Mouse (Mus musculus): ENCODE measurements around the gene Olfr877. TPM values are rescaled to one million over a fixed set of nuclear protein-coding genes. Genes with fewer than 3 reads are reported as not detected.

Gene Olfr877
- polyA plus RNA-seq (2017; shearing (Covaris generic)), result not detected

- no peak for ATAC-seq
Measured at GRCm38 (mm10) chr9:37853969-37854368, at the start of gene Olfr877. TSS of gene Olfr877 (plus strand) at chr9:37854269.

- no peak for ATAC-seq
Measured at GRCm38 (mm10) chr9:37807235-37807634, 46.8 kb upstream of the Olfr877 start.

- no peak for ATAC-seq
Measured at GRCm38 (mm10) chr9:37808456-37808855, 45.6 kb upstream of the Olfr877 start.

- ATAC-seq, result no peak
Measured at GRCm38 (mm10) chr9:37808976-37809375, 45.1 kb upstream of the Olfr877 start.

- ATAC-seq, result no peak
Measured at GRCm38 (mm10) chr9:37814696-37815095, 39.4 kb upstream of the Olfr877 start.

GRCm38 (mm10) chr9:37829881-37830280 lies 24.2 kb upstream of the Olfr877 start:
- no peak for ATAC-seq

GRCm38 (mm10) chr9:37833341-37833740 lies 20.7 kb upstream of the Olfr877 start:
- no peak for ATAC-seq

- no peak for ATAC-seq
Measured at GRCm38 (mm10) chr9:37849267-37849666, 4.8 kb upstream of the Olfr877 start.

GRCm38 (mm10) chr9:37863325-37863724 lies 9.3 kb downstream of the Olfr877 start:
- ATAC-seq, result no peak

GRCm38 (mm10) chr9:37870246-37870645 lies 16.2 kb downstream of the Olfr877 start:
- no peak for ATAC-seq

- no peak for ATAC-seq
Measured at GRCm38 (mm10) chr9:37871097-37871496, 17.0 kb downstream of the Olfr877 start.

GRCm38 (mm10) chr9:37871536-37871935 lies 17.5 kb downstream of the Olfr877 start:
- no peak for ATAC-seq

- no peak for ATAC-seq
Measured at GRCm38 (mm10) chr9:37890960-37891359, 36.9 kb downstream of the Olfr877 start.

- no peak for ATAC-seq
Measured at GRCm38 (mm10) chr9:37896661-37897060, 42.6 kb downstream of the Olfr877 start, which contains the start of gene Olfr145. TSS of gene Olfr145 (plus strand) at chr9:37896724.

- ATAC-seq, result no peak
Measured at GRCm38 (mm10) chr9:37905555-37905954, 51.5 kb downstream of the Olfr877 start.

Other genes with a start within 250 kb of the Olfr877 start
- gene Spa17, start 240.5 kb upstream of the Olfr877 start, polyA plus RNA-seq (2017; shearing (Covaris generic)), result under 1 TPM in 1 of 2 experiments, not detected in 1; 0.97 TPM
- 100 to 1,000 TPM; 201 to 217 TPM for gene Tbrg1, start 197.0 kb upstream of the Olfr877 start, polyA plus RNA-seq (2017; shearing (Covaris generic))
- gene Panx3, start 185.0 kb upstream of the Olfr877 start, polyA plus RNA-seq (2017; shearing (Covaris generic)), result not detected
- under 1 TPM in 1 of 2 experiments, not detected in 1; 0.13 TPM for gene Olfr160, start 138.0 kb upstream of the Olfr877 start, polyA plus RNA-seq (2017; shearing (Covaris generic))
- not detected for gene Olfr874, start 109.2 kb upstream of the Olfr877 start, polyA plus RNA-seq (2017; shearing (Covaris generic))
- gene Olfr875, start 82.4 kb upstream of the Olfr877 start, polyA plus RNA-seq (2017; shearing (Covaris generic)), result not detected
- not detected for gene Olfr876, start 51.2 kb upstream of the Olfr877 start, polyA plus RNA-seq (2017; shearing (Covaris generic))
- gene Olfr145, start 42.5 kb downstream of the Olfr877 start, polyA plus RNA-seq (2017; shearing (Covaris generic)), result not detected
- gene Olfr878, start 63.6 kb downstream of the Olfr877 start, polyA plus RNA-seq (2017; shearing (Covaris generic)), result under 1 TPM in 1 of 2 experiments, not detected in 1; 0.17 TPM
- gene Olfr881, start 137.6 kb downstream of the Olfr877 start, polyA plus RNA-seq (2017; shearing (Covaris generic)), result not detected
- gene Olfr883, start 171.5 kb downstream of the Olfr877 start, polyA plus RNA-seq (2017; shearing (Covaris generic)), result not detected
- gene Olfr884, start 192.3 kb downstream of the Olfr877 start, polyA plus RNA-seq (2017; shearing (Covaris generic)), result not detected
- not detected for gene Olfr885, start 207.1 kb downstream of the Olfr877 start, polyA plus RNA-seq (2017; shearing (Covaris generic))
- gene Olfr887, start 229.8 kb downstream of the Olfr877 start, polyA plus RNA-seq (2017; shearing (Covaris generic)), result not detected

All from CD4-positive, CD25-positive, alpha-beta regulatory T cell, adult 4 months (primary cell).